Mouse (Mus musculus) embryonic fibroblast, embryonic 13.5 days (primary cell): ENCODE results near the gene Gm19684. TPM values are rescaled to one million over a fixed set of nuclear protein-coding genes. Genes with fewer than 3 reads are reported as not detected.
"Not testable (repeated sequence)": the region's sequence is repeated elsewhere in the genome, so short reads cannot be mapped to it uniquely, and the experiment has no call there.

Source experiments
- H3K27ac ChIP-seq: 2 replicates; pipeline ENCODE4 v1.5.1; 2012; ENCODE audit warnings: low read length, control low read depth, inconsistent platforms; ENCODE audit not compliant: insufficient read depth
- H3K4me1 ChIP-seq: 2 replicates; pipeline ENCODE4 v1.6.1; 2011; ENCODE audit warnings: low read length; ENCODE audit not compliant: control insufficient read depth, insufficient read depth
- H3K4me3 ChIP-seq: 2 replicates; pipeline ENCODE4 v1.5.1; 2011; ENCODE audit warnings: mild to moderate bottlenecking, control low read depth, low read length; ENCODE audit not compliant: insufficient read depth
- CTCF ChIP-seq: IDR thresholded peaks from 2 replicates; pipeline ENCODE4 v1.5.1; 2011; ENCODE audit warnings: mild to moderate bottlenecking, control low read depth, low read length, moderate library complexity, borderline replicate concordance; ENCODE audit not compliant: insufficient read depth
- POLR2A ChIP-seq: IDR thresholded peaks from 2 replicates; pipeline ENCODE4 v1.6.1; 2011; ENCODE audit warnings: low read depth, mild to moderate bottlenecking, control low read depth, low read length, moderate library complexity
- polyA plus RNA-seq: library from polyadenylated mRNA; stranded (reverse); fragments of >200 nt; gene quantifications from 2 replicates; pipeline ENCODE4 v1.2.4, GENCODE M21; 2011; ENCODE audit warnings: low read depth; ENCODE audit not compliant: missing spikeins, insufficient read length

Gene Gm19684
- polyA plus RNA-seq, 1 experiment, result not detected

- Histone ChIP-seq H3K4me1 (no peaks in the 10 kb centered on the region), H3K4me3 (no peak overlapping the region)
- no peak for TF ChIP-seq CTCF
- TF ChIP-seq POLR2A, result no peak
Measured at GRCm38 (mm10) chr17:36170287-36170814, 48.9 kb downstream of the Gm19684 start.

GRCm38 (mm10) chr17:36176132-36176531 is 54.7 kb downstream of the Gm19684 start:
- H3K4me1 ChIP-seq, H3K27ac ChIP-seq: not testable (repeated sequence)

More at GRCm38 (mm10) chr17:36170287-36170814, 48.9 kb downstream of the Gm19684 start:
- no peak overlapping the region for H3K27ac ChIP-seq

GRCm38 (mm10) chr17:36178938-36179337 is 57.5 kb downstream of the Gm19684 start:
- not testable (repeated sequence) for H3K27ac ChIP-seq, H3K4me3 ChIP-seq, H3K4me1 ChIP-seq

More at GRCm38 (mm10) chr17:36176132-36176531, 54.7 kb downstream of the Gm19684 start:
- H3K4me3 ChIP-seq, result not testable (repeated sequence)

Other genes starting within 250 kb of the Gm19684 start
- gene Dhx16, start 241.9 kb upstream of the Gm19684 start, polyA plus RNA-seq, result 40.5 and 41.1 TPM in 2 replicates
- 29.0 and 37.3 TPM in 2 replicates for gene 2310061I04Rik, start 224.2 kb upstream of the Gm19684 start, polyA plus RNA-seq
- gene Atat1, start 211.6 kb upstream of the Gm19684 start, polyA plus RNA-seq, result 31.8 and 34.7 TPM in 2 replicates
- gene Mrps18b, start 205.3 kb upstream of the Gm19684 start, polyA plus RNA-seq, result 86.9 and 89.8 TPM in 2 replicates
- 58.6 and 67.3 TPM in 2 replicates for gene Ppp1r10, start 205.2 kb upstream of the Gm19684 start, polyA plus RNA-seq
- gene Abcf1, start 151.9 kb upstream of the Gm19684 start, polyA plus RNA-seq, result 90.7 and 95.8 TPM in 2 replicates
- 40.0 and 40.9 TPM in 2 replicates for gene Gnl1, start 141.8 kb upstream of the Gm19684 start, polyA plus RNA-seq
- 30.8 and 31.4 TPM in 2 replicates for gene Prr3, start 141.4 kb upstream of the Gm19684 start, polyA plus RNA-seq
- gene H2-T24, start 101.1 kb upstream of the Gm19684 start, polyA plus RNA-seq, result not detected in 2 replicates
- 15.8 and 21.7 TPM in 2 replicates for gene H2-T23, start 88.8 kb upstream of the Gm19684 start, polyA plus RNA-seq
- 50.4 and 54.1 TPM in 2 replicates for gene H2-T22, start 78.9 kb upstream of the Gm19684 start, polyA plus RNA-seq
- not detected in 2 replicates for gene Gm6034, start 78.7 kb upstream of the Gm19684 start, polyA plus RNA-seq
- gene Gm11127, start 63.3 kb upstream of the Gm19684 start, polyA plus RNA-seq, result not detected in 2 replicates
- not detected in 2 replicates for gene Gm7030, start 7.7 kb downstream of the Gm19684 start, polyA plus RNA-seq
- not detected in 2 replicates for gene Gm8909, start 46.9 kb downstream of the Gm19684 start, polyA plus RNA-seq
- gene H2-T3, start 68.6 kb downstream of the Gm19684 start, polyA plus RNA-seq, result not detected in 2 replicates
- gene Rpp21, start 136.4 kb downstream of the Gm19684 start, polyA plus RNA-seq, result 19.5 and 20.3 TPM in 2 replicates
- gene Trim39, start 150.6 kb downstream of the Gm19684 start, polyA plus RNA-seq, result 13.2 and 13.8 TPM in 2 replicates
- gene H2-M10.2, start 164.8 kb downstream of the Gm19684 start, polyA plus RNA-seq, result not detected in 2 replicates
- not detected in 2 replicates for gene H2-M10.1, start 204.5 kb downstream of the Gm19684 start, polyA plus RNA-seq
- gene H2-M10.3, start 246.7 kb downstream of the Gm19684 start, polyA plus RNA-seq, result not detected in 2 replicates